Mouse (Mus musculus): Measurements from ENCODE around the gene Pi4kb. TPM values are rescaled to one million over a fixed set of nuclear protein-coding genes. Genes with fewer than 3 reads are reported as not detected.
A peak's percentile ranks its signal among the peaks of the same experiment; 100 is the strongest.

The Pi4kb gene
- total and polyA plus RNA-seq, 3 experiments: 24.0 to 39.2 (median 30.7) TPM

- TF ChIP-seq SIN3A (IDR thresholded peaks at IDR 0.05; ENCODE audit: low read length): peak; percentile 84
- peak; percentile 47; the same call in 1 of the 2 replicates for TF ChIP-seq NELFE (IDR thresholded peaks at IDR 0.05; ENCODE audit: low read depth, low read length)
- TF ChIP-seq USF2 (conservative IDR thresholded peaks at IDR 0.05; ENCODE audit: low read depth, low read length): no peak
- peak; percentile 72 for TF ChIP-seq ELF1 (IDR thresholded peaks at IDR 0.05; ENCODE audit: low read depth, low read length)
- TF ChIP-seq ZNF384 (IDR thresholded peaks at IDR 0.05; ENCODE audit: low read depth, low read length): peak; percentile 47; the same call in 1 of the 2 replicates
- no peak for TF ChIP-seq JUN (IDR thresholded peaks at IDR 0.05; ENCODE audit: insufficient read depth, low read depth, low read length)
- no peak for TF ChIP-seq ZC3H11A (IDR thresholded peaks at IDR 0.05; ENCODE audit: low read depth, low read length)
- TF ChIP-seq MYC (IDR thresholded peaks at IDR 0.05; ENCODE audit: low read depth, low read length): peak; percentile 77
- TF ChIP-seq ETS1 (conservative IDR thresholded peaks at IDR 0.05; ENCODE audit: low read depth, low read length): peak; percentile 94
- peak; percentile 52; the same call in 1 of the 2 replicates for TF ChIP-seq CHD1 (IDR thresholded peaks at IDR 0.05; ENCODE audit: low read depth, low read length)
- TF ChIP-seq UBTF (IDR thresholded peaks at IDR 0.05; ENCODE audit: low read depth, low read length): 0 out of 2 replicates have a peak, but pooled peaks have one; percentile 41
- 0 out of 2 replicates have a peak, but pooled peaks have one; percentile 32 for TF ChIP-seq JUND (conservative IDR thresholded peaks at IDR 0.05; ENCODE audit: low read depth, low read length)
- TF ChIP-seq POLR2A (IDR thresholded peaks at IDR 0.05; ENCODE audit: low read depth, low read length): peak; percentile 76
- peak; percentile 91 for TF ChIP-seq MAZ (IDR thresholded peaks at IDR 0.05; ENCODE audit: low read depth, low read length)
- peak; percentile 97 for TF ChIP-seq BHLHE40 (IDR thresholded peaks at IDR 0.05; ENCODE audit: low read depth, low read length)
- TF ChIP-seq KAT2A (IDR thresholded peaks at IDR 0.05; ENCODE audit: insufficient replicate concordance, low read length): no peak
- TF ChIP-seq MAFK (IDR thresholded peaks at IDR 0.05; ENCODE audit: insufficient replicate concordance, low read length): no peak
- peak; percentile 47; the same call in 1 of the 2 replicates for TF ChIP-seq TCF12 (IDR thresholded peaks at IDR 0.05; ENCODE audit: low read depth, low read length)
- peak; percentile 70 for TF ChIP-seq ZMIZ1 (IDR thresholded peaks at IDR 0.05; ENCODE audit: low read depth, low read length)
- no peak for TF ChIP-seq TBP (conservative IDR thresholded peaks at IDR 0.05; ENCODE audit: low read depth, low read length)
- TF ChIP-seq USF1 (IDR thresholded peaks at IDR 0.05; ENCODE audit: low read depth, low read length): peak; percentile 21; the same call in 1 of the 2 replicates
- TF ChIP-seq IRF4 (IDR thresholded peaks at IDR 0.05; ENCODE audit: low read depth, low read length): peak; percentile 91
Measured at GRCm38 (mm10) chr3:94953764-94954616, 20.5 kb upstream of the Pi4kb start, which contains the start of gene Rfx5 (continued).

GRCm38 (mm10) chr3:94958295-94958694, 16.2 kb upstream of the Pi4kb start:
- no peak overlapping the region for H3K9ac ChIP-seq (ENCODE audit: insufficient read depth, low read depth)
- H3K27ac ChIP-seq (ENCODE audit: insufficient read depth, low read depth): no peak overlapping the region
- H3K9me3 ChIP-seq (replicated peaks; ENCODE audit: low read length): no peaks in the 10 kb centered on the region
- DNase-seq (ENCODE audit: extremely low read depth): no peak
- no peaks in the 10 kb centered on the region for H3K27me3 ChIP-seq (replicated peaks)
- dilution Hi-C loops (cut with MboI; ENCODE audit: extremely low pct_ligation_motif_present, extremely low pct_unique_long_range_greater_than_20kb, low sequenced_read_pairs): no loop called here
- no peak overlapping the region for H3K4me2 ChIP-seq (ENCODE audit: insufficient read depth, low read depth, poor library complexity, severe bottlenecking)
- in situ Hi-C loops (cut with MboI; ENCODE audit: low pct_ligation_motif_present, low pct_unique_long_range_greater_than_20kb, low sequenced_read_pairs): loop anchor here (5.0 kb wide), 1 partner anchor 54 kb away; no protein-coding TSS in a partner anchor
- H3K36me3 ChIP-seq (replicated peaks in 1 of 2; ENCODE audit: control insufficient read depth in 1 of 2, insufficient read depth in 1 of 2, low read length in 1 of 2): peaks cover 39 to 65% of the 10 kb centered on the region in 2 experiments
- H3K79me2 ChIP-seq (replicated peaks; ENCODE audit: control insufficient read depth, extremely low read depth, insufficient read depth, poor library complexity, severe bottlenecking): no peaks in the 10 kb centered on the region
- TF ChIP-seq MAX (IDR thresholded peaks at IDR 0.05; ENCODE audit: low read length): no peak
- no peak for TF ChIP-seq NELFE (IDR thresholded peaks at IDR 0.05; ENCODE audit: low read depth, low read length)
- TF ChIP-seq CHD1 (IDR thresholded peaks at IDR 0.05; ENCODE audit: low read depth, low read length): no peak
- TF ChIP-seq USF2 (conservative IDR thresholded peaks at IDR 0.05; ENCODE audit: low read depth, low read length): no peak
- no peak for TF ChIP-seq JUN (IDR thresholded peaks at IDR 0.05; ENCODE audit: insufficient read depth, low read depth, low read length)
- H3K4me3 ChIP-seq (replicated peaks in 1 of 3; ENCODE audit: low read depth in 2 of 3, low read length in 2 of 3, poor library complexity in 1 of 3): no peak overlapping the region
- peaks cover 5 to 61% of the 10 kb centered on the region in 2 experiments for H3K4me1 ChIP-seq (ENCODE audit: control insufficient read depth in 1 of 2, insufficient read depth in 2 of 2)

Data from CH12.LX (cell line).